Mouse (Mus musculus): ENCODE measurements around the gene Tmem94. TPM values are rescaled to one million over a fixed set of nuclear protein-coding genes. Genes with fewer than 3 reads are reported as not detected.
"Not testable (repeated sequence)": the region's sequence is repeated elsewhere in the genome, so short reads cannot be mapped to it uniquely, and the experiment has no call there.

Gene Tmem94
- 10 to 100 TPM; 58.1 to 66.3 (median 62.9) TPM for total RNA-seq (2022)

GRCm38 (mm10) chr11:115765103-115765606, at the start of gene Tmem94:
Gene Tmem94, plus strand, starts transcription at chr11:115765433.
- peak; percentile 93 to 96 for DNase-seq (ENCODE audit: low spot score in 2 of 2)

DNA sequence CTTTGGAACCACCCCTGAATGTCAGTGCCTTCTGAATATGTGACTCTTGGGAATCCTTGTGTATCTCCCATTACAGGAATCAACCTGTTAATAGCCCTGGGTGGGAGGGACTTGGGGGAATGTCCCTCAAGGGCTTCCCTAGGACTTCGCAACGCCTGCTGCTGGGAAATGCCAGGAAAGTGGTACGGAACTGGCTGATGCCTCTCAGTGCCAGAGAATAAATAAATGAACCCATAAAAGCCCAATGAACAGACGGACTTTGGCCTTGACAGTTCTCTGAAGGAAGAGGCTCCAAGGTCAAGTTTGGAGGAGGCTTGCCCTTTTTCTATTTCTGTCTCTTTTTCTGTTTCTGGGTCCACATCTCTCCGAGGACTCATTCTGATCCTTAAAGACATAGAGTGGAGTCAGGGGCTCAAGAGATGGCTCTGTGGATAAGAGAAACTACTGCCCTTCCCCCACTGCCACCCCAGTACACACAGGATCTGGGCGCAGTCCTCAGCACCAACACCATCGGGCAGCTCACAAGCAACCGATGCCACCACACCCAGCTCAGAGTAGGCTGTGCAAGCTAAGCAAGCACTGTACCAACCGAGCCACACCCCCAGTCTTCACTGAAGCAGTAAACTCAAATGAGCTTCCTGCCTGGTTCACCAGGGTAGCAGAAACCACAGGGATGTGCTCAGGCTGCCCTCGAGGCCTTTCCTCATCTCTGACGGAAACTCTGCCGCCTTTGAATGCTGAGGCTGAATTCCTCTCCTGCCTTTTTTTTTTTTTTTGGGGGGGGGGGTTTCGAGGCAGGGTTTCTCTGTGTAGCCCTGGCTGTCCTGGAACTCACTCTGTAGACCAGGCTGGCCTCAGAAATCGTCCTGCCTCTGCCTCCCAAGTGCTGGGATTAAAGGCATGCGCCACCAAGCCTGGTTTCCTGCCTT, 48.6 kb upstream of the Tmem94 start:
- DNase-seq (ENCODE audit: low spot score in 2 of 2), result no peak

- no peak for DNase-seq (ENCODE audit: low spot score in 2 of 2)
These were observed 47.4 kb upstream of the Tmem94 start for GRCm38 (mm10) chr11:115717660-115718390.

DNA sequence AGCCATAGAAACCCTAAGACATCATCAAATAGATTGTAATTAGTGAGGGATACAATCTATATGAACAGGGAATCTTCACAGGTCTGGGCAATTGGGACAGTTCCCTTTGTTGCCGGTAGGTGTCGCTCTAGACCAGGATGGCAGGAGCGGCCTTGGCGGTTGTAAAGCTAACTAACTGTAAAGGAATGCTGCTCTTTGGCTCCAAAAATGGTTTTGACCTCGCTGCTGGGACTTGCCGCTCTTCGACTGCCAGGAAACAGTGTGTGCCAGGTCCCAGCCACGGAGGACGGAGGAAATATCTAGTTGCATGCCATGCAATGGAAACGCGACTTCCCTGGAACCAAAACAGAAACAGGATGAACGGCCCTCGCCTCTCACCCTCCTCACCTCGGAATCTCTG, 42.6 kb upstream of the Tmem94 start:
- peak; percentile 38 to 81 for DNase-seq (ENCODE audit: low spot score in 2 of 2)

GRCm38 (mm10) chr11:115723231-115723630, 42.0 kb upstream of the Tmem94 start:
- no peak for DNase-seq (ENCODE audit: low spot score in 2 of 2)

DNA sequence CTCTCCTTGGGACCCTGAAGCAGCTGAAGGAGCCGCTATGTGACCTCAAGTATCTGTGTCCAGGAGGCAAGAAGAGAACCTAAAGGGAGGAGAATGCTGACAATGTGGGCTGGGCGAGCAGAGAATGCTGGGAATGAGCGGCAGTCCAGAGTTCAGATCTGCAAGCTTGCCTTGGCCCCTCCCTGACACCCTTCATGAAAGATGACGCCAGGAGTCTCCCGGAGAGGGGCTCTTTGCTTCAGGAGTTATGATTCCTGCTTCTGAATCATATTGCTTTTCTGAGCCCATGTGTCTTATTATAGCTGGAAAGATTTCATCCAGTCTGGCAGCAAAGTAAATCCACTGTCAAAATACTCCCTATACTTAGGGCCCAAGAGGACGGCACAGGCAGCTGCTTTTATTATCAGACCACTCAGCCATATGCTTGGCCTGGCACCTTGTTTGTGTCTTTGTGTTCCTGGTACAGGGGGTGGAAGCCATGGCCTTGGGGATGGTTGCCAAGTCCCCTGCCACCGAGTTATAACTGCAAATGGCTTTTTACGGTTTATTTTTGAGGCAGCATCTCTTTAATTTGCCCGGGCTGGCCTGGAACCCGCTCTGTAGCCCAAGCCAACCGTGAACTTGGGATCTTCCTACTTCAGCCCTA, 31.1 kb upstream of the Tmem94 start:
- no peak for DNase-seq (ENCODE audit: low spot score in 2 of 2)

DNA sequence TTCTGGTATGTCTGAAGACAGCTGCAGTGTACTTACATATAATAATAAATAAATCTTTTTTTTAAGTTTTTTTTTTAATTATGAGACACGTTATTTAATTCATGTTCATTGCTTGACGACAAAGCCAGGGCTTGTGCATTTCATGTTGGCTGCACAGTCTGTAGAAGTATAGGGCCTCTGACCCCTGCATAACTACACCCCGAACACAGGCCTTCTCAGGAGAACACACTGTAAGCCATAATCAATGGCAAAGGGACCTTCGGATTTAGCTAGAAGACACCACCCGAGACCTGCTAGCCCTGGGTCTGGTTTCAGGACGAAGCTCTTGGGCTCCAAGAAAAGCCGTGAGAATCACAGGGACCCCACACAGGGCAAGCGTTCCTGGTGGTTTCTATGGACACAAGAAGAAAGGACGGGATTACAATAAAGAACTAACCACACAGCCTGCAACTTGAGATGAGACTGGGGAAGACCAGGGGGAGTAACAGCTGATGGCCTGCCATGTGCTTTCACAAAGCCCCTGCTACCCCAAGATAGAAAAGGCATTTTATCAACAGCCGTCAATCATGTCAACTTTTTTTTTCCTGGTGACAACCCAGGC, 27.5 kb upstream of the Tmem94 start:
- DNase-seq (ENCODE audit: low spot score in 2 of 2), result no peak

GRCm38 (mm10) chr11:115738275-115738885, 26.9 kb upstream of the Tmem94 start:
- no peak for DNase-seq (ENCODE audit: low spot score in 2 of 2)

GRCm38 (mm10) chr11:115741070-115741469, 24.2 kb upstream of the Tmem94 start:
- no peak for DNase-seq (ENCODE audit: low spot score in 2 of 2)

DNA sequence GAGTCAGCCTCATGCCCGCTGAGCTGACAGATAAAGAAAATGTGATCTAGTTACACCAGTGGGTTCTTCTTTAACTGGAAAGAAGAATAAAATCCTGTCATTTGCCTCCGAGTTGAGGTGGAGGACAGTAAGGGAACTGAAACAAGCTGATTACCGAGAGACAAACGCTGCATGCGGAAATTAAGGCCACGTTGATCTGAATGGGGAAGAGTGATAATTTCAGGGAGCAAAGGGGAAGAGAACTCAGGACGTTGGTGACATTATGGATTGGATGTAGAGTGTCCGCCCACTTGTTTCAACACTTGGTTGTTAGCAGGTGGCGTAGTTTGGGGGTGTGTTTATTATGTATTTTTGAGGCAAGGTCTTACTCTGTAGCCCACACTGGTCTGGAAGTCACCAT, 22.3 kb upstream of the Tmem94 start:
- no peak for DNase-seq (ENCODE audit: low spot score in 2 of 2)

- DNase-seq (ENCODE audit: low spot score in 2 of 2), result no peak
These were observed 20.8 kb upstream of the Tmem94 start for GRCm38 (mm10) chr11:115744385-115744784.

- DNase-seq (ENCODE audit: low spot score in 2 of 2), result no peak
These were observed 19.1 kb upstream of the Tmem94 start for GRCm38 (mm10) chr11:115746109-115746508.

- DNase-seq (ENCODE audit: low spot score in 2 of 2), result no peak
These were observed 18.5 kb upstream of the Tmem94 start for GRCm38 (mm10) chr11:115746762-115747161.

DNA sequence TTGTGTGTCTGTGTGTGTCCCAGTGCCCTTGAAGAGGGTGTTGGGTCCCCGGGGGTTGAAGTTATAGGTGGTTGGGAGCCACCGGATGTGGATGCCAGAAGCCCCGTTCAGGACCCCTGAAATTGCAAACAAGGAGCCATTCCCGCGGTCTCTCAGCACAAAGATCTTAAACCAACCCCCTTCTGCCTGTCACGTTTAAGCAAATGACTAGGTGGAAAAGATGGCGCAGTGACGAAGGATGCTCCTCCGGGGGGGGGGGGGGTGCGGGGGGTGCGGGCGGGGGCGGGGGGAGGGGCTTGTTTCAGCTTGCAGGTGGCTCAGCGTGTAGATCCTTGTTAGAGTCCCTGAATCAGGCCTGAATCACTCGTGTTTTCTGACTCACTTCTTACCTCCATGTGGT, 17.9 kb upstream of the Tmem94 start:
- no peak for DNase-seq (ENCODE audit: low spot score in 2 of 2)

- peak in 1 of 2 experiments; percentile 18 for DNase-seq (ENCODE audit: low spot score in 2 of 2)
These were observed 15.4 kb upstream of the Tmem94 start for GRCm38 (mm10) chr11:115749834-115750233.

DNA sequence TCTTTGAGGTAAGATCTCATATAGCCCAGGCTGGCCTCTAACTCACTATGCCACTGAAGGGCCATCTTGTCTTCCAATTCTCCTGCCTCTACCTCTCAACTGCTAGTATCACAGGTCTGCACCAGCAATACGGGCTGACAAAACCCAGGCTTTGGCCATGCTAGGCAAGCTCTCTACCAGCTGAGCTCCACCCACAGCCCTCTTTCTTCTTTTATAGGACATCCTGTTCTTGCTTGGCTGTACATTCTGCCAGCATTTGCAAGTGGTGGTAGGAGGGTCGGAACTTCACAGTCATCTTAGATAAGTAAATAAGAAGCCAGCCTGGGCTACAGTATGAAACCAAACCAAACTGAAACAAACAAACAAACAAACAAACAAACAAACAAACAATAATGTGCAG, 13.5 kb upstream of the Tmem94 start:
- no peak for DNase-seq (ENCODE audit: low spot score in 2 of 2)

DNA sequence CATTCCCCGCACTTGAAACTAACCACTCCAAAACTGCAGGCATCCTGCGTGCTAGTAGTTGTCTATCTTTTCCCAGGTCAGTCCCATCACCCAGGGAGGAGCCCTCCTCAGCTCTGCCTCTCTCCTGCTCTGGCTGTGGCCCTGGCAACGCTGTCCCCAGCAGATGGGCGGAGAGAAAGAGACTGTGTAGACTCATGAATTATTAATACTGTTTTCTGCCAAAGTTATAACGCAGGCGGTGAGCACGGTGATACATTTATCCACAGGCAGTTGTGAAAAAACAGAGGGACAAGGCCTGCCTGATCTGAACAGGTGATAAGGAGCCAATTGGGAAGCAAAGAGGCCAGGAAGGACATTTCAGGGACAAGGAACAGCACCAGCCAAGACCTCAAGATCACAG, 12.6 kb upstream of the Tmem94 start:
- no peak for DNase-seq (ENCODE audit: low spot score in 2 of 2)

DNA sequence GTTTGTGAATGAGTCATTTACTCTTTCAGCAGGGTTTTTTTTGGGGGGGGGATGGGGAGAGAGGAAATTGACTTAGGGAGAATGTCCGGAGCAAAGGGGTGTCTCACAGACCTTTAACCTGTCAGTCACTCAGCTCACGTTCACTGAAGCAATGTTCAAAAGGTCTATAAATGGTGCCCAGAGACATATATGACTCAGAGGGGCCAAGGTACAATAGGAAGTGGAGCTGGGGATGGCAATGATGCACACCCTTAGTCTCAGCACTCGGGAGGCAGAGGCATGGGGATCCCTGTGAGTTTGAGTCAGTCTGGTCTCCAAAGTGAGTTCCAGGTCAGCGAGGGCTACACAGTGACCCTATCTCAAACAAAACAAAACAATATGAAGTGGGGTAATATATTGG, 11.7 kb upstream of the Tmem94 start:
- no peak for DNase-seq (ENCODE audit: low spot score in 2 of 2)

DNA sequence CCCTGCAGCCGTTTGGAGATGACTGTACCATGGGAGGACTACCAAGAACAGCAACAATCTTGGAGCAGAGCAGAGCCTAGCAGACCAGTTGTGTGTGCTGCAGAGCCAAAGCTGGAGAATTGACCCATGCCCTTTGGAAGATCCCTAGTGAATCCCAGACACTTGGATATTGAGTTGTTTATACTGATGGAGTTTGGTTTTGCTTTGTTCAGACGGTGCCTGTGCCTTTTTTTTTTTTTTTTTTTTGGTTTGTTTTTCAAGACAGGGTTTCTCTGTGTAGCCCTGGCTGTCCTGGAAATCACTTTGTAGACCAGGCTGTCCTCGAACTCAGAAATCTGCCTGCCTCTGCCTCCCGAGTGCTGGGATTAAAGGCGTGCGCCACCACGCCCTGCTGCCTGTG, 3.1 kb upstream of the Tmem94 start:
- DNase-seq (ENCODE audit: low spot score in 2 of 2), result not testable (repeated sequence)

DNA sequence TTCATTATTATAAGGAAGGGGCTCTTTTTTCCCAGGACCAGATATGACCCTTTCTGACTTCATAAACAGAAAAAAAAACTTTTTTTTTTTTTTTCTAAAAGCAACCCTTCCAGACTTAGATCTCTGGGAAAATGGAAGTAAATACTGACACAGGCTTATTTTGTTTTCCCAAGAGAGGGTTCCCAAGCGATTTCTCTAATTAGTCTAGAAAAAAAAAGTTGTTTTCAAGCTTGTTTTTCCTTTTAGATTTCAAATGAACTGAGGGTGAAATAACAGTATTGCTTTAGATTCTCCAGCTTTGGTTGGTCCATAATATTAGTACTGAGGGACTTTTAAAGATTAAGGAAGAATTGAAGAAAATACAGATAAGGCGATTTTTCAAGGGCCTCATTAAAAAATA, 535 bp upstream of the Tmem94 start:
- DNase-seq (ENCODE audit: low spot score in 2 of 2), result no peak

DNA sequence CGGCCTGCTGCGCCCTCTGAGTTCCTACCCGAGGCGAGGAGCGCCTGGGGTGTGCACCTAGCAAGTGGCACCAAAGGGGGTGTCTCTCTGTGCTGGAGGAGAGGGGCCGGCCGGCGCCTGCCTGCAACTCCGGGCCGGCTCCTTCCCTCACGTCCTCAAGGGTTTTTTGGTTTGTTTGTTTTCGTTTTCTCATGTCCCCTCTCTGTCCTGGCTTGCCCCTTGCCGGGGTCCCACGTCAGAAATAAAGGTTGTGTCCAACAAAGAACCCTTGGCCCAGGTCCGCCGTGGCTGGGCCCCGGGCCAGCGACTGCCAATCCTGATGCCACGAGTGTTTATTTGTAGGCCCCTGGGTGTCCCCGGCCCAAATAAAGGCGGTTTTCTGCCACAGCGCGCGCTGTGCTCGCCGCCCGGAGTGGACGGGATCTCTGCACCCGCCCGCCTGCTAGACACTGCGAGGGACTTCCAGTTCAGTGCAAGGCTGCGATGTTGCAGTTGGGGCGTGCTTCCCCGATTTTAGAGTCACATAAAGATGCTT, 441 bp downstream of the Tmem94 start:
- peak; percentile 40 to 59 for DNase-seq (ENCODE audit: low spot score in 2 of 2)
